Mouse (Mus musculus) embryonic facial prominence, embryonic 12.5 days (tissue): ENCODE results near the gene Olfr1457. TPM values are rescaled to one million over a fixed set of nuclear protein-coding genes. Genes with fewer than 3 reads are reported as not detected.

Experiments used
- ATAC-seq: fragments of 200-750 bp; cut with Nextera tagmentation; 2 replicates; pipeline ENCODE4 v1.8.0; 2017; ENCODE audit not compliant: insufficient number of reproducible peaks, insufficient read depth, low FRiP score, low TSS enrichment
- H3K27ac ChIP-seq: fragments of 300-500 bp; sonication (generic); 2 replicates; pipeline ENCODE4 v1.5.1; 2016; ENCODE audit warnings: mild to moderate bottlenecking
- H3K27me3 ChIP-seq: fragments of 300-500 bp; sonication (generic); 2 replicates; pipeline ENCODE4 v1.6.1; 2016; ENCODE audit warnings: mild to moderate bottlenecking, moderate library complexity
- H3K36me3 ChIP-seq: fragments of 300-500 bp; sonication (generic); 2 replicates; pipeline ENCODE4 v1.6.1; 2016; ENCODE audit warnings: mild to moderate bottlenecking
- H3K4me1 ChIP-seq: fragments of 300-500 bp; sonication (generic); 2 replicates; pipeline ENCODE4 v1.6.1; 2016
- H3K4me2 ChIP-seq: fragments of 300-500 bp; sonication (generic); replicated peaks from 2 replicates; pipeline ENCODE4 v1.6.1; 2016; ENCODE audit warnings: mild to moderate bottlenecking, moderate library complexity
- H3K4me3 ChIP-seq: fragments of 300-500 bp; sonication (generic); 2 replicates; pipeline ENCODE4 v1.5.1; 2016; ENCODE audit warnings: mild to moderate bottlenecking
- H3K9ac ChIP-seq: fragments of 300-500 bp; sonication (generic); 2 replicates; pipeline ENCODE4 v1.6.1; 2016; ENCODE audit warnings: mild to moderate bottlenecking, moderate library complexity
- H3K9me3 ChIP-seq: fragments of 300-500 bp; sonication (generic); 2 replicates; pipeline ENCODE4 v1.6.1; 2016; ENCODE audit warnings: mild to moderate bottlenecking, moderate library complexity
- WGBS: fragments of 180-500 bp; shearing (Covaris S2); methylation state at CpG from one replicate; pipeline ENCODE4 v1.1.7; 2016; 5-methylcytosine and 5-hydroxymethylcytosine counted together
- polyA plus RNA-seq: library from polyadenylated mRNA; unstranded; fragments of >200 nt; fragmentation: Nextera tagmentation; extraction: Ambion mirVana; gene quantifications from 2 replicates; pipeline ENCODE4 v1.2.1, GENCODE M21; 2016

Gene Olfr1457
- not detected in 2 replicates for polyA plus RNA-seq

DNA sequence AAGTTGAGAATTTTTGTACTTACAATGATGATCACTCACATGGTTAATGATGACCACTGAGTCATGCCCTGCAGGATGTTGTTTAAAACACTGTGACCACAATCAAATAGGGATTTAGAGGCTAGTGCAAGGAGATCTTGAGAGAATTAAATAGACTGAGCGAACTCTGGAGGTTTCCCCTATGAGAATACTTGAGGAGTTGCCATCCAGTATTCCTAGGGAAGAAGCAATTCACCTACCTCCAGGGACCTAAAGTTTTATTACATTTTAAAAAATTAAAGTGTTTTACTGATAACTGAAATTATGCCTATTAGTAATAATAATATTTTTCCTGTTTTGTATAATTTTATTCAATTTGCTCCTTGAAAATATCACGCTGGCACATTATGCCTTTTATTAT is at the start of gene Olfr1457:
Gene Olfr1457 (minus strand): TSS at position 101 of the 400 bp plus-strand sequence.
- Histone ChIP-seq H3K27me3 (no peaks in the 10 kb centered on the region), H3K9me3 (peaks cover 2% of the 10 kb centered on the region; the same call in 1 of the 2 replicates), H3K9ac (no peak within 1 kb of the TSS), H3K4me2 (no peak within 1 kb of the TSS), H3K27ac (no peak within 1 kb of the TSS), H3K36me3 (no peaks in the 10 kb centered on the region), H3K4me3 (no peak within 1 kb of the TSS), H3K4me1 (no peaks in the 10 kb centered on the region)
- 66% methylated on average over 2 of the region's 2 CpGs for WGBS
- no peak for ATAC-seq

DNA sequence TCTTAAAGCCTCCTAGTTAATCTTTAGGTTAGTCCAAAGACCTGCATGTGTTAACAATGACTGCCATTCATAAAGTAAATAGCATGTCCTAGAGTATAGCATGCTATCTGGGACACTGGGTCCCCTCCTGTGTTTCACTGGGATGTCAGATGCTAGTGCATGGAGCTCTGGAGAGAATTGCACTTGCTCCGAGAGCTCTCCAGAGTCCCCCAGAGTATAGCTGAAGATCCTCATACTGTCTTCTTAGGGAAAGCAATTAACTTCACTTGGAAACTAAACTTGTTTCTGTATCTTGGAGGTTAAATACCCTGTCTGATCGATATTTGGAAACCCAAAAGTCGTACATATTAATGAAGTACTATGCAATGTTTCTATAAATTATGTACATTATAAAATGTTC is 9.0 kb upstream of the Olfr1457 start, which contains the start of gene Olfr1458:
Gene Olfr1458 (minus strand): TSS at position 101 of the 400 bp plus-strand sequence.
- Histone ChIP-seq H3K4me1 (no peaks in the 10 kb centered on the region), H3K4me3 (no peak within 1 kb of the TSS), H3K27ac (no peak within 1 kb of the TSS), H3K9ac (no peak within 1 kb of the TSS), H3K9me3 (peaks cover 7% of the 10 kb centered on the region; the same call in 1 of the 2 replicates), H3K4me2 (no peak within 1 kb of the TSS), H3K27me3 (no peaks in the 10 kb centered on the region), H3K36me3 (no peaks in the 10 kb centered on the region)
- no peak for ATAC-seq
- 82% methylated on average over 3 of the region's 3 CpGs for WGBS

GRCm38 (mm10) chr19:13093908-13094307 is 3.8 kb downstream of the Olfr1457 start:
- peaks cover 9% of the 10 kb centered on the region for H3K9me3 ChIP-seq
- ATAC-seq: no peak
- H3K4me2 ChIP-seq: no peak overlapping the region
- H3K27ac ChIP-seq: no peak overlapping the region
- H3K4me3 ChIP-seq: no peak overlapping the region
- WGBS: 92% methylated on average over 1 of the region's 1 CpGs
- no peaks in the 10 kb centered on the region for H3K27me3 ChIP-seq
- no peaks in the 10 kb centered on the region for H3K4me1 ChIP-seq
- H3K36me3 ChIP-seq: no peaks in the 10 kb centered on the region
- H3K9ac ChIP-seq: no peak overlapping the region

- H3K9me3 ChIP-seq: peaks cover 13% of the 10 kb centered on the region
- H3K27ac ChIP-seq: no peak within 1 kb of the TSS
- no peaks in the 10 kb centered on the region for H3K27me3 ChIP-seq
- no peaks in the 10 kb centered on the region for H3K36me3 ChIP-seq
- no peak within 1 kb of the TSS for H3K4me2 ChIP-seq
- no peak within 1 kb of the TSS for H3K9ac ChIP-seq
- H3K4me1 ChIP-seq: no peaks in the 10 kb centered on the region
- ATAC-seq: no peak
- H3K4me3 ChIP-seq: no peak within 1 kb of the TSS
- WGBS: 63% methylated on average over 2 of the region's 2 CpGs
Observed at GRCm38 (mm10) chr19:13060310-13060709, 37.4 kb downstream of the Olfr1457 start, which contains the start of gene Olfr1454. Olfr1454 (plus strand) TSS chr19:13060610.

Other genes starting within 250 kb of the Olfr1457 start
- not detected in 2 replicates for gene Olfr1444, start 240.6 kb downstream of the Olfr1457 start, polyA plus RNA-seq
- gene Olfr1445, start 214.0 kb downstream of the Olfr1457 start, polyA plus RNA-seq: not detected in 2 replicates
- gene Olfr1446, start 204.4 kb downstream of the Olfr1457 start, polyA plus RNA-seq: 0.32 TPM in 1 of 2 replicates, not detected in the other
- gene Olfr1447, start 194.1 kb downstream of the Olfr1457 start, polyA plus RNA-seq: not detected in 2 replicates
- not detected in 2 replicates for gene Olfr1448, start 173.5 kb downstream of the Olfr1457 start, polyA plus RNA-seq
- gene Olfr1449, start 167.1 kb downstream of the Olfr1457 start, polyA plus RNA-seq: not detected in 2 replicates
- gene Olfr1450, start 147.6 kb downstream of the Olfr1457 start, polyA plus RNA-seq: not detected in 2 replicates
- not detected in 2 replicates for gene Olfr1451, start 102.9 kb downstream of the Olfr1457 start, polyA plus RNA-seq
- not detected in 2 replicates for gene Olfr1453, start 69.6 kb downstream of the Olfr1457 start, polyA plus RNA-seq
- gene Olfr1454, start 37.3 kb downstream of the Olfr1457 start, polyA plus RNA-seq: not detected in 2 replicates
- not detected in 2 replicates for gene Olfr1458, start 8.9 kb upstream of the Olfr1457 start, polyA plus RNA-seq
- gene Olfr1459, start 51.7 kb upstream of the Olfr1457 start, polyA plus RNA-seq: not detected in 2 replicates
- gene Olfr1461, start 65.1 kb upstream of the Olfr1457 start, polyA plus RNA-seq: not detected in 2 replicates
- not detected in 2 replicates for gene Olfr1462, start 87.8 kb upstream of the Olfr1457 start, polyA plus RNA-seq
- gene Olfr1463, start 133.4 kb upstream of the Olfr1457 start, polyA plus RNA-seq: not detected in 2 replicates
- gene Olfr1465, start 217.7 kb upstream of the Olfr1457 start, polyA plus RNA-seq: not detected in 2 replicates
- not detected in 2 replicates for gene Olfr1466, start 241.0 kb upstream of the Olfr1457 start, polyA plus RNA-seq